In the genomic region with DNA sequence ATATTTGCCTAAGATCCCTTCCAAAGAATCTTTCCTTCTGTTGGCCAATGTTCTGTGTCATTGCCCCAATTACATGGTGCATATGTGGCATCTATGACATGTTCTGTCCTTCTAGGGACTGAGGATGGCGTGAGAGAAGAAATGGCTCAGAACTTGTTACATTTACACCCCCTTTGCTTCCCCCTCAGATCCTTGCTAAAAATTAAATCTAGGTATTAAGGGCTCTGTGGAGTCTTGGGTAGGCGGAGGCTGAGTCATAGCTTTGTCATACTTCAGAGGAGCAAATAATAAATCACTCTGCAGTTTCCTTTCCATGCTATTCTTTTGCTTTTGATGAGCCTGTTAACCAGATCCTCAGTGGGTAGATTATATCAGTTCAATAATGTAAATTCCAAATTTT, we compare ENCODE assay signal across 6 mouse cellular contexts.
"Had no signal": no experiment of that assay in that cellular context is flagged by ENCODE, and none has a peak within 500 bp of the region (broad histone marks: within the 10 kb centered on the region; RNA-seq: fewer than 3 reads in every experiment).

No protein-coding gene starts in this region.

- DNase-seq: kidney, adult 9 months; kidney, postnatal 4 days; lung, adult 2 months; lung, postnatal 36 days; thymus, adult 18-20 months; thymus, postnatal 14 days had no signal
